ENCODE assay signal across 8 mouse cellular contexts in genomic region chr8:122343758-122344157, GRCm38 (mm10). TPM values are rescaled to one million over a fixed set of nuclear protein-coding genes. Genes with fewer than 3 reads are reported as not detected.
DNase-seq lines count a peak whose midpoint lies in the region; ATAC-seq lines count a peak whose summit lies in the region.

No protein-coding gene starts in this region.

- H3K4me3 ChIP-seq in forebrain, embryonic 13.5 days, result peak overlapping the region; percentile 25
- peak overlapping the region; percentile 6 for H3K4me3 ChIP-seq in intestine, embryonic 14.5 days (ENCODE audit: low read depth, low read length)

- H3K4me1 ChIP-seq in forebrain, embryonic 13.5 days, result peaks cover 27% of the 10 kb centered on the region
- peaks cover 19% of the 10 kb centered on the region for H3K4me1 ChIP-seq in intestine, embryonic 14.5 days (replicated peaks; ENCODE audit: control insufficient read depth, insufficient read depth, low read length)

- peaks cover 82% of the 10 kb centered on the region for H3K27me3 ChIP-seq in forebrain, embryonic 13.5 days
- H3K27me3 ChIP-seq in intestine, embryonic 14.5 days (replicated peaks; ENCODE audit: control insufficient read depth, insufficient read depth, low read length), result peaks cover 13% of the 10 kb centered on the region

- peak overlapping the region; percentile 34; the same call in 1 of the 2 replicates for H3K9ac ChIP-seq in forebrain, embryonic 13.5 days
- H3K9ac ChIP-seq in intestine, embryonic 14.5 days (ENCODE audit: low read length), result no peak overlapping the region

- ATAC-seq in forebrain, embryonic 13.5 days, result no peak
- ATAC-seq in intestine, embryonic 14.5 days (replicated peaks; ENCODE audit: low FRiP score, low TSS enrichment, low read depth), result no peak
- ATAC-seq in megakaryocyte, adult 5-6 weeks (ENCODE audit: poor library complexity, severe bottlenecking), result peak; percentile 49

- H3K9me3 ChIP-seq in forebrain, embryonic 13.5 days (replicated peaks), result no peaks in the 10 kb centered on the region
- no peaks in the 10 kb centered on the region for H3K9me3 ChIP-seq in intestine, embryonic 14.5 days (ENCODE audit: control insufficient read depth, low read length)

- WGBS in forebrain, embryonic 13.5 days, result 0% methylated on average over 14 of the region's 14 CpGs
- 0% methylated on average over 13 of the region's 14 CpGs for WGBS in intestine, embryonic 14.5 days

- H3K4me2 ChIP-seq in forebrain, embryonic 13.5 days, result peak overlapping the region; percentile 54
- H3K4me2 ChIP-seq in intestine, embryonic 14.5 days (ENCODE audit: low read length), result peak overlapping the region; percentile 42

- no peaks in the 10 kb centered on the region for H3K36me3 ChIP-seq in forebrain, embryonic 13.5 days (ENCODE audit: poor library complexity, severe bottlenecking)
- 0 out of 2 replicates have a peak, but pooled peaks cover 3% of the 10 kb centered on the region for H3K36me3 ChIP-seq in intestine, embryonic 14.5 days (ENCODE audit: control insufficient read depth, insufficient read depth, low read length)

- DNase-seq in embryo, embryonic 10.5 days (ENCODE audit: low spot score), result peak; percentile 44
- DNase-seq in embryo, embryonic 10 days (ENCODE audit: low spot score), result no peak
- DNase-seq in MN1 (ENCODE audit: low spot score), result peak; percentile 86
- no peak for DNase-seq in intestine, embryonic 14.5 days (ENCODE audit: low spot score)
- DNase-seq in thymus, postnatal 36 days, result peak; percentile 57 to 68
- no peak for DNase-seq in layer of hippocampus, postnatal 14 days (ENCODE audit: low spot score in 2 of 2)

- H3K27ac ChIP-seq in forebrain, embryonic 13.5 days, result no peak overlapping the region
- H3K27ac ChIP-seq in intestine, embryonic 14.5 days (ENCODE audit: low read depth), result no peak overlapping the region

RNA-seq across cellular contexts. Expression of gene Trhr2, which starts 16.8 kb away (rescaled TPM):
- not detected in 2 replicates for polyA plus RNA-seq in forebrain, embryonic 13.5 days (2015; fragmentation: Nextera tagmentation; extraction: Ambion mirVana)
- not detected in 2 replicates for polyA plus RNA-seq in intestine, embryonic 14.5 days (2014; fragmentation: Nextera tagmentation; extraction: Ambion mirVana)
- not detected in 2 replicates for total RNA-seq in megakaryocyte, adult 5-6 weeks (2015)
- total RNA-seq in megakaryocyte, adult 5-6 weeks (2017), result not detected in 2 replicates
- total RNA-seq in layer of hippocampus, postnatal 14 days (2021), result under 1 TPM; 0.76 to 0.81 TPM

RNA-seq across cellular contexts. Expression of gene Zc3h18, which starts 32.7 kb away (rescaled TPM):
- polyA plus RNA-seq in forebrain, embryonic 13.5 days (2015; fragmentation: Nextera tagmentation; extraction: Ambion mirVana), result 47.4 and 52.2 TPM in 2 replicates
- polyA plus RNA-seq in intestine, embryonic 14.5 days (2014; fragmentation: Nextera tagmentation; extraction: Ambion mirVana), result 37.0 and 38.6 TPM in 2 replicates
- total RNA-seq in megakaryocyte, adult 5-6 weeks (2015), result 19.6 and 22.0 TPM in 2 replicates
- total RNA-seq in megakaryocyte, adult 5-6 weeks (2017), result 50.2 and 63.1 TPM in 2 replicates
- total RNA-seq in layer of hippocampus, postnatal 14 days (2021), result 10 to 100 TPM; 35.4 to 39.2 TPM

Comparison
In these comparisons a context has a peak if more than half of its experiments do, and no peak if none do; other contexts are left out.
1. DNase-seq: peak in embryo, embryonic 10.5 days (single experiment), MN1 (single experiment) and thymus, postnatal 36 days (2 of 2); none in embryo, embryonic 10 days (single experiment), intestine, embryonic 14.5 days (single experiment) and layer of hippocampus, postnatal 14 days (0 of 2).